Mouse (Mus musculus) C2C12 (cell line): ENCODE measurements around the gene Baz2b.

Experiments used
- CTCF ChIP-seq: IDR thresholded peaks from one replicate; pipeline ENCODE4 v1.5.1; 2011; ENCODE audit not compliant: control insufficient read depth, insufficient read depth, insufficient read length
- MAX ChIP-seq: IDR thresholded peaks from one replicate; pipeline ENCODE4 v1.6.1; 2011; ENCODE audit warnings: mild to moderate bottlenecking, control low read depth
- MYOD1 ChIP-seq: IDR thresholded peaks from one replicate; pipeline ENCODE4 v1.6.1; 2011; ENCODE audit warnings: low read depth; ENCODE audit not compliant: control insufficient read depth, insufficient read length
- MYOG ChIP-seq: IDR thresholded peaks from one replicate; pipeline ENCODE4 v1.6.1; 2011; ENCODE audit not compliant: control insufficient read depth, insufficient read length; ENCODE audit errors: extremely low read depth
- USF1 ChIP-seq: IDR thresholded peaks from one replicate; pipeline ENCODE4 v1.6.1; 2011; ENCODE audit warnings: low read depth, mild to moderate bottlenecking, control low read depth, moderate library complexity

GRCm38 (mm10) chr2:60148651-60149050, 61.0 kb downstream of the Baz2b start:
- no peak for TF ChIP-seq CTCF
- no peak for TF ChIP-seq MAX
- no peak for TF ChIP-seq MYOD1
- TF ChIP-seq MYOG = no peak
- no peak for TF ChIP-seq USF1
